Mouse (Mus musculus) limb, embryonic 15.5 days (tissue): ENCODE results near the gene Ms4a4a. TPM values are rescaled to one million over a fixed set of nuclear protein-coding genes. Genes with fewer than 3 reads are reported as not detected.

Experiments
- polyA plus RNA-seq: library from polyadenylated mRNA; unstranded; fragments of >200 nt; fragmentation: Nextera tagmentation; extraction: Ambion mirVana; gene quantifications from 2 replicates; pipeline ENCODE4 v1.2.1, GENCODE M21; 2015

Gene Ms4a4a
- polyA plus RNA-seq, 1 experiment from 2014 or later: 12.4 TPM

Other genes starting within 250 kb of the Ms4a4a start
- not detected in 2 replicates for gene 1700017D01Rik, start 244.6 kb upstream of the Ms4a4a start, polyA plus RNA-seq
- gene 1700025F22Rik, start 210.2 kb upstream of the Ms4a4a start, polyA plus RNA-seq: not detected in 2 replicates
- not detected in 2 replicates for gene Ms4a13, start 178.8 kb upstream of the Ms4a4a start, polyA plus RNA-seq
- not detected in 2 replicates for gene Ms4a12, start 143.1 kb upstream of the Ms4a4a start, polyA plus RNA-seq
- gene Ms4a1, start 109.3 kb upstream of the Ms4a4a start, polyA plus RNA-seq: not detected in 2 replicates
- gene Ms4a5, start 91.7 kb upstream of the Ms4a4a start, polyA plus RNA-seq: not detected in 2 replicates
- gene Ms4a14, start 61.1 kb upstream of the Ms4a4a start, polyA plus RNA-seq: 0.05 and 0.06 TPM in 2 replicates
- gene Ms4a7, start 39.4 kb upstream of the Ms4a4a start, polyA plus RNA-seq: 9.4 and 9.8 TPM in 2 replicates
- 0.93 and 2.8 TPM in 2 replicates for gene Ms4a4c, start 29.2 kb downstream of the Ms4a4a start, polyA plus RNA-seq
- gene Ms4a4b, start 68.0 kb downstream of the Ms4a4a start, polyA plus RNA-seq: 0.19 and 0.27 TPM in 2 replicates
- gene Ms4a6c, start 93.8 kb downstream of the Ms4a4a start, polyA plus RNA-seq: 9.4 and 10.4 TPM in 2 replicates
- gene Gm8369, start 110.4 kb downstream of the Ms4a4a start, polyA plus RNA-seq: 0.21 TPM in 1 of 2 replicates, not detected in the other
- gene Ms4a6b, start 141.0 kb downstream of the Ms4a4a start, polyA plus RNA-seq: 7.7 and 10.7 TPM in 2 replicates
- 1.9 and 2.3 TPM in 2 replicates for gene Ms4a4d, start 161.3 kb downstream of the Ms4a4a start, polyA plus RNA-seq
- 8.4 and 9.1 TPM in 2 replicates for gene Ms4a6d, start 229.3 kb downstream of the Ms4a4a start, polyA plus RNA-seq
- gene Ms4a2, start 248.2 kb downstream of the Ms4a4a start, polyA plus RNA-seq: 2.1 and 2.2 TPM in 2 replicates